Mouse (Mus musculus): Measurements from ENCODE around the gene Fam102b.

Gene Fam102b

GRCm38 (mm10) chr3:109010489-109011260 is 16.7 kb downstream of the Fam102b start:
- peak in 1 of 2 experiments; percentile 46 for DNase-seq

DNA sequence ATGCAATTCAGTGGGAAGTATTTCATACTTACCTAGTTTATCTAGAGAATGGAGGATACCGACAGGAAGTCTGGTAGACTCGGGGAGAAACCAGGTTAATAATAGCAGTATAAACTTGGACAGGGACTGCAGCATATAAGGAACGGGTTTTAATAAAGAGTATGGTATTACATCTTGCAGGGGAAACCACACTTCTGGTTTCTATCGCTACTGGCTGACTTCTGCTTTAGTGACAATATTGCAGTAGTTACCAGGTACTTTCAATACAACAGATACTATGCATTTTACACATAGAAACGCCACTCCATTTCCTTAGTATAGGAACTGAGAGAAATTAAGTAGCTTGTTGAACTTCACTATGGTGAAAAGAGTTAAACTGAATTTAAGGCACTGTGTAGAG is 19.2 kb downstream of the Fam102b start:
- no peak for DNase-seq

DNA sequence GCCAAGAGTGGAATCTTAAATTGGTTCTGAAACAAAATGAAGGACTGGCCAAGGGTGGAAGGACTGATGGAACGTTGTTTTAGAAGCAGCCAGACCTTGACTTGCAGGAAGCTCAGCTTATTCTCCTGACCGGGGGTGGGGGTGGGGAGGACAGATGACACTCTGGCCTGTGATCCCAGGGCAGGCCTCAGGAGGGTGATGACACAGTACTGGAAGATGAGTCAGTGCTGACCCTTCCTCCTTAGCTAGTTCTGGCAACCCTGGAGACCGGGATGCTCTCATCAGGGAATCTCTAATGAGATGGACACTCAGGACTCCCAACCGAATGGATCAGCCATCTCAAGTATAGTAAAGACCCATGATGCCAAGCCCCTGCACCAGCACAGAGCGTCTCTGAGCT is 21.6 kb downstream of the Fam102b start:
- DNase-seq, result no peak

DNA sequence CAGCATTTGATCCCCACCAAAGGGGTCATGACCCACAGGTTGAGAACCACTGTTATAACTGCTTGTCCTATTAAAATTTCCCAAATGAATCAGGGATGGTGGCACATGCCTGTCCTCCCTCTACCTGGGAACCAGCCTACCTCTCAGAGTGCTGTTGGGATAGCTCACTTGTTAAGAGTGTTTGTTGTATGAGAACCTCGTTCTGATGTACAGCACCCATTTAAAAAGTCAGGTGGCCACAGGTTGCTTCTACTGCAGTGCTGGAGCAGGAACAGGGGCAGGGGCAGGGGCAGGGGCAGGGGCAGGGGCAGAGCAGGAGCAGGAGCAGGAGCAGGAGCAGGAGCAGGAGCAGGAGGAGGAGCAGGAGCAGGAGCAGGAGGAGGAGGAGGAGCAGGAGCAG is 28.2 kb downstream of the Fam102b start:
- no peak for DNase-seq

- no peak for DNase-seq
Observed at GRCm38 (mm10) chr3:108997762-108998161, 29.6 kb downstream of the Fam102b start.

- DNase-seq, result peak in 1 of 2 experiments; percentile 17
Observed at GRCm38 (mm10) chr3:108997284-108997683, 30.1 kb downstream of the Fam102b start.

- no peak for DNase-seq
Observed at GRCm38 (mm10) chr3:108995379-108995778, 32.0 kb downstream of the Fam102b start.

DNA sequence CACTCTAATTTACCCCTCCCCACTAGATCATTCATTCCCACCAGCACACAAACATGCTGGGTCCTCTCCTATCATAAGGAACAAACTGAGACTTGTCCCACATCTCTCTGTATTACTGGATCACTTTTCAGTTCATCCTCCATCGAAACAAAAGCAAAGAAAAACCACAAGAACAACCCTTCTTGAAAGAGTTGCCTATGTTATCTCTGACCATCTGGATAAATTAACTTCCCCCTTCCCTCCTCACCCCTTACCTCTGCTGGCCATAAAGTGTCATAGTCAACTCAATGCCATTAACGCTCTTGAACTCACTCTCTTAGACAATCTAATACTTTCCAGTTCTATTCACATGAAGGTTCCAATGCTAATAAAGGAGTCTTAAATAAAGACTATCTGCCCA is 32.9 kb downstream of the Fam102b start:
- DNase-seq, result no peak

DNA sequence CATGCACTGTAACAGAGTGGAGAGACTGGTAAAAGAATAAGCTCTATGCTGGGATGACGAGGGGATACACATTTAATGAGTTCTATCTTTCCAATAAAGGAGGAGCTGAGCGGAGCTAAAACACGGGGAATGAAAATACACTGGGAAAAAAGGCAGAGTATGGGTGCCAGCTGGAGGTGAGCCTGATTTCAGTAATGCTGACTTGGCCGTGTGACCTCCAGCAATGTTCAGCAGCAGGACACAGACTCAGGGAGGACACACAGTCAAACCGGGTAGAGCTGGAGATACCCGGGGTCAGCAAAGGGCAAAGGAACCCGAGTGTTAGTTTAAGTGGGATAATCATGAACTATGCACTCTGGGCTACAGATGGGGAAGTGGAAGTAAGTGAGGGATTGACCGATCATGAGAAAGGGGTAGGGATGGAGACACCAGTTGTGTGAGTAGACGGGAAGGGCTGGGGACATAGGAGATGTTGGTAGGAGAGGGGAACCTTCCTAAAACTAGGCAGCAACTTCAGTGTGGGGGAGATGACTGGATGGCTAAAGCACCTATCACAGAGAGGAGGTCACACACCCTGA is 37.3 kb downstream of the Fam102b start:
- DNase-seq, result peak; percentile 41 to 65

- DNase-seq, result no peak
Observed at GRCm38 (mm10) chr3:108987009-108987659, 40.3 kb downstream of the Fam102b start.

DNA sequence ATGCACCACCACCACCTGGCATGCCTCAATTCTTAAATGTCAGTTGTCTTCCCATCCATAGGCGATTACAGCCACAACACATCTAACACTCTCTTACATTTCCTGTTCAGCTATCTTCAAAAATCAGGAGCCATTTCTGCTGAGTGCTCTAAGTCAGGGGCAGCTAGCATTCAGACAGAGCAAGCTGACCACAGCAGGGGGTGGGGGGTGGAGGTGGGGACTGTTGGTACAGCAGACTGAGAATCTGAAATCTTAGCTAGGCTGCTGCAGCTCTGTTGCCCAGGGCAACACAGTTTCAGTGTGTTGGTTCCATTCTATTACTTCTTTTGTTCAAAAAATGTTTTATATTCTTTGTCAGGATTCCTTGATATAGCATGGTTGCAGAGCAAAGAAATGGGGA is 40.9 kb downstream of the Fam102b start:
- no peak for DNase-seq

- DNase-seq, result no peak
Observed at GRCm38 (mm10) chr3:108983989-108984388, 43.4 kb downstream of the Fam102b start.

DNA sequence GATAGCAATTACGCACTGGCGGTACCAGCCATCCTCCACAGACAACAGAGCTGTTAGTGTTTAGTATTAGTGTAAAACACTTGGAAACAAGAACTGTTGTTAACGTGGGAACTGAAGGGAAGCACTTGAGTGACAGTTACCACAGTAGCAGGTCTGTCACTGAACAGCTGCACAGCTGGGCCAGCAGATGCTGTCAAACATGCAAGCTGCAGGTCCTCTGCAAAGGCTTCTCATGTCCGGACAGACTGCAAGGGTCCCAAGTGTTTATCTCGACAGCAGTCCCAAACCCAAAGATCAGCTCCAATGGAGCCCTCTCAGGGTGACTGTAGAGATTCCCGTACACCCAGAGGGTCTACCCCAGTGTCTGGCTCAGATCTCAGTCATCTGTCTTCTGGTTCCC is 45.5 kb downstream of the Fam102b start:
- no peak for DNase-seq

DNA sequence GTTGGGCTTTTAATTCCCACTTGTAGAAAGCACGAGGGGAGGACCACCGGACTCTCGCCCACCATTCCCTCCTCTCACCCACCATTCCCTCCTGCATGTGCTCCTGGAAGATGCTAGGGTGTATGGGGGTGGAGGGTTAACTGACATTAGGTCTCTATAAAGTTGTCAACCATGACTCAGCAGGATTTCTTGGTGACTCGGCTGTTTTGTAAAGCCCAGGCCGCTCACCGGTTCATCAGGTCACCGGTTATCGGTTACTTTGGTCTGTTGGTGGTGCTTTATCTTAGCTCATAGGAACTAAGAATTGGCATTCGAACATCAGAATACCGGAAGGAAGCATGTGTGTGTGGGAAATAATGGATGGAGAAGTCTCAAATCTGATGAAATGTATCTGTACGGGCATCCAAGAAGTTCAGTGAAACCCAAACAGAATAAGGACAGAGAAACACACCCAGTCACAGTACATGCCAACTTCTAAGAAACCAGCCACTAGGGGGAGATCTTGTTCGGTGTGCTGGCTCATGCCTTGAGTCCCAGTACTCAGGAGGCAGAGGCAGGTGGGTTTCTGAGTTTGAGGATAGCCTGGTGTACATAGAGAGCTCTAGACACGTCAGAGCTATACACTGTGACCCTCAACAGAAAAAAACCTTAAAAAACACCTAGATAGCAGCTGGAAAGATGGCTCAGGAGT is 49.9 kb downstream of the Fam102b start:
- peak in 1 of 2 experiments; percentile 35 for DNase-seq

DNA sequence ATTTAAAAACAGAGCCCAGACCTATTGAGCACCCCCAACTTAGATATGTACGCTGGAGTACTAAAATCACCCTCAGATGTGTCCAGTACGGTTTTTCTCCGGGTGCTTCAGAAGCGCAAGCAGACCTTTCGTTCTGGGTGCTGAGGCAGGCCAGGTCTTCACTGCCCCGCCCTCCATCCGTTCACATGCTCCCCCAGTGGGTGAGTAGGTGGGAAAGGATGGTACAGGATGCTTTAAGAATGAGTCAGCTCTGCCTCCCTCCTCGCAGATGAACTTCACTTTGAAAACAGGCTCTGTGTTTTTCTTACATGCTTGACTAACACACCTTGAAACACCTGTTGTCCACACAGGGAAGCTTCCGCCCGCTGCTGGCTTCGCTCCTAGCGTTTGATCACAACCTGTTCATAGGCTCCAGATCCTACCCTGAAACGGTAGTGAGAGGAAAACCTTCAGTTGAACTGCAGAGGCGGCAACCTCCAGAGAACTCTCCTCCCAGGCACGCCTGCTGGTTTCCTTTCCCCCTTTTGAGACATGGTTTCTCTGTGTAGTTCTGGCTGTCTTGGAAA is 52.4 kb downstream of the Fam102b start:
- no peak for DNase-seq

GRCm38 (mm10) chr3:108973980-108974660 is 53.3 kb downstream of the Fam102b start:
- DNase-seq, result no peak

DNA sequence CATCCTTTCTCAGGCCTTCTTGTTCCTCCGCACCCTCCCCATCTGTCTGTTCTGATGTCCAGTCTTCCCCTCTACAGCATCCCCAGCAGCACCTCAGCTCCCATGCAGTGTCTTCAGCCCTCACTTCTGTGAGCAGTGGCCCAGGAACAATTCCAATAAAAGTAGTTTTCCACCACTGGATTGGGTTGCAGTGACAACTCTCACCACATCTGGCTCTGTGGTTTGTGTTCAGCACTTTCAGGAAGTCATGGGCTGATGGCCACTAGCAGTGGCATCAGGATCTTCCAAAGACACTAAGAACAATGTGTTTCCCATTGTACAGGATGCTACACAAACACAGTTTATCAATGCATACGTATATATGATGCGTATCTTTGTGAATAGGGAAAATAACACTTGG is 61.4 kb downstream of the Fam102b start:
- no peak for DNase-seq

DNA sequence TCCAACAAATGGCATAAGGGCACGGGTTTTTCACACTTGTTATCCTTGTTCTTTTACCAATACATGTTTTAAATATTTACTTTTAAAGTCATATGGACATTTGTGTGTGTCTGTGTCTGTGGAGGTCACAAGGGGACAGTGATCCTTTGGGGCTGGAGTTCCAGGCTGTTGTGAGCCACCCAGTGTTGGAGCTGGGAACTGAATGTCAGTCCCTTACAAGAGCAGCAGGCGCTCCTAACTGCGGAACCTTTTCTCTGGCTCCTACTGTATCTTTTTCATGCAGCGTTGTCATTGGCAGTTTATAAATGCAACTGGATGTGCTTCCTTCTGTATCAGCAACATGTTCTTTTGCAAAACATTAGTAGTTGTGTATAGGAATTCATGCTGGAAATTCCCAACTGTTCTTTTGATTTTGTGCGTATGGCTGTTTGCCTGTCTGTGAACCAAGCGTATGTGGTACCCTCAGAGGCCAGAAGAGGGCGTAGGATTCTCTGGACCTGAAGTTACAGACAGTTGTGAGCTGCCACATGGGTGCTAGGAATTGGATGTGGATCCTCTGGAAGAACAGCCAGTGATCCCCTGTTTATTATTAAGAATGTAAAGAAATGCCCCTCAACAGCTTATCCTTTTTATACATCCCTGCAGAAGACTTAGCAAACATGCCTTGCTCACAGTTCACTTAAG is 62.9 kb downstream of the Fam102b start:
- DNase-seq, result peak in 1 of 2 experiments; percentile 48

DNA sequence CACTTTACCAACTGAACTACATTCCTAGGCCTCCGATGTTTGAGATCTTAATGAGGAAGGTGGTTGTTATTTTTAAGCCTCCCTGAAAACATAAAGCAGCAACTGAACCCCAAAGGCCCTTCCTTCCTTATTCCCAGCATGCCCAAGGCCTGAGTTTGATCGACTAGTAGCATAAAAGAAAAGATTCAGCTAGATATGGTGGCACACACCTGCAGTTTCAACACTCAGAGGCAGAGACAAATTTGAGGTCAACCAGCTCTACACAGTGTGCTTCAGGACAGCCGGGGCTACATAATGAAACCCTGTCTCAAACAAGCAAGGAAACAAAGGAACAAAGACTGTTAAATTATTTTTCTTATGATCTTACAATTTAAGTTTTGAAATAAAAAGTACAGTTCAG is 63.6 kb downstream of the Fam102b start:
- DNase-seq, result no peak

DNA sequence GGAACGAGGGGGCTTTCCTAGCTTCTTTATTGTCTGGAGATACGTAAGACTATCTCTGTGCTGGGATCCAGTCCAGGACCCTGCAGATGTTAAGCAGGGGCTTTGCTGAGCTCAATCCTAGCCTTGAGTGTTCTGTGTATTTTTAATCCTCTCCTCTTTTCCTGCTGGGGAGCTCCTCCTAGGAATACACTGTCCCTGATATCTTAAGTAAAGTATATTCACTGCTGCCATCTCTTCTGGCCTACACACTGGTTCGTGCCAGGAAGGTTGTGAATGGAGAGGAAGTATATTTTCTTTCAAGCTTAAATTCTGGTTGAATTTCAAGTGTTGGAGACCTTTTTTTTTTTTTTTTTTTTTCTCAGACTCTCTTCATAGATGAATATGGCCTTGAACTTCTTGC is 64.1 kb downstream of the Fam102b start:
- DNase-seq, result no peak

GRCm38 (mm10) chr3:108961655-108962054 is 65.8 kb downstream of the Fam102b start:
- DNase-seq, result no peak

GRCm38 (mm10) chr3:108961226-108961625 is 66.2 kb downstream of the Fam102b start:
- DNase-seq, result peak in 1 of 2 experiments; percentile 18

Measured in kidney, postnatal 36 days (tissue).